In genomic region chrX:72917884-72918681, GRCm38 (mm10) we compare ENCODE assay signal across 1 mouse cellular context.
TF ChIP-seq lines count a peak whose summit lies in the region.

Cetn2 (minus strand) TSS chrX:72918411.
Nsdhl (plus strand) TSS chrX:72918557.

TF ChIP-seq in myocyte, 11 proteins besides CTCF, POLR2A, EP300 and RAD21 (continued from another document):
- TF ChIP-seq TCF12 (IDR thresholded peaks at IDR 0.05; ENCODE audit: insufficient read depth, poor library complexity, severe bottlenecking) (no peak), MYOD1 (IDR thresholded peaks at IDR 0.05; ENCODE audit: control insufficient read depth in 1 of 3, insufficient read length in 2 of 3, low read depth in 2 of 3) (no peak)
